Mouse (Mus musculus) heart, embryonic 16.5 days (tissue): Measurements from ENCODE around the gene Ankrd55. TPM values are rescaled to one million over a fixed set of nuclear protein-coding genes. Genes with fewer than 3 reads are reported as not detected.

ENCODE experiments used
- ATAC-seq: fragments of 200-750 bp; cut with Nextera tagmentation; replicated peaks from 2 replicates; pipeline ENCODE4 v1.8.0; 2017; ENCODE audit warnings: moderate number of reproducible peaks; ENCODE audit not compliant: insufficient read depth, low FRiP score; ENCODE audit errors: extremely low read depth
- H3K27ac ChIP-seq: fragments of 300-500 bp; sonication (generic); 2 replicates; pipeline ENCODE4 v1.5.1; 2014; ENCODE audit warnings: mild to moderate bottlenecking, low read length, control low read depth, moderate library complexity
- H3K27me3 ChIP-seq: fragments of 300-500 bp; sonication (generic); 2 replicates; pipeline ENCODE4 v1.6.1; 2014; ENCODE audit warnings: low read length, mixed read lengths; ENCODE audit not compliant: control insufficient read depth, insufficient read depth
- H3K36me3 ChIP-seq: fragments of 300-500 bp; sonication (generic); 2 replicates; pipeline ENCODE4 v1.6.1; 2014; ENCODE audit not compliant: control insufficient read depth, insufficient read depth
- H3K4me1 ChIP-seq: fragments of 300-500 bp; sonication (generic); 2 replicates; pipeline ENCODE4 v1.6.1; 2014; ENCODE audit warnings: low read length, mixed read lengths; ENCODE audit not compliant: control insufficient read depth, insufficient read depth
- H3K4me2 ChIP-seq: fragments of 300-500 bp; sonication (generic); 2 replicates; pipeline ENCODE4 v1.6.1; 2014; ENCODE audit warnings: low read depth, mild to moderate bottlenecking, control low read depth, low read length
- H3K4me3 ChIP-seq: fragments of 300-500 bp; sonication (generic); 2 replicates; pipeline ENCODE4 v1.5.1; 2014; ENCODE audit warnings: mild to moderate bottlenecking, control low read depth, low read length
- H3K9ac ChIP-seq: fragments of 300-500 bp; sonication (generic); 2 replicates; pipeline ENCODE4 v1.6.1; 2014; ENCODE audit warnings: low read length, control low read depth
- H3K9me3 ChIP-seq: fragments of 300-500 bp; sonication (generic); replicated peaks from 2 replicates; pipeline ENCODE4 v1.6.1; 2016; ENCODE audit warnings: low read length; ENCODE audit not compliant: control insufficient read depth
- WGBS: fragments of 180-500 bp; shearing (Covaris S2); extraction: QIAGEN DNeasy Blood & Tissue Kit; methylation state at CpG from one replicate; pipeline ENCODE4 v1.1.7; 2014; 5-methylcytosine and 5-hydroxymethylcytosine counted together
- polyA plus RNA-seq: library from polyadenylated mRNA; unstranded; fragments of >200 nt; fragmentation: Nextera tagmentation; extraction: Ambion mirVana; gene quantifications from 2 replicates; pipeline ENCODE4 v1.2.1, GENCODE M21; 2015

Ankrd55 gene
- polyA plus RNA-seq, 1 experiment from 2014 or later, result 0.32 TPM

DNA sequence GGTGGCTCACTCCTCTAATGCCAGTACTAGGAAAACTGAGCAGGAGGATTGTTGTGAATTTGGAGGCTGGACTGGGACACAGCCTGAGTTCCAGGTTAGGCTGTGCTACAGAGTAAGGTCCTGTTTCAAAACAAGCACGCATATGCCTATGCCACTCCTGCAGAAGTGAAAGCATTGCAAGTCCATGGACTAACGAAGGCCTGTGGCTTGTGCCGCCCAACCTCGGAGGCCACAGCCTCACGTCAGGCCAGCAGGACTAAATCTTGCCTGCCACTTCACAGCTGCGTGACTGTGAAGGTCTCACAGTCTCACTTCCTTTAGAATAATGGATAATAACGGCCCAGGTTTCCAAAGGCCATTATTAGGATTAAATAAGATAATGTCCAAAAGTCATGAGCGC, 125.4 kb downstream of the Ankrd55 start:
- WGBS, result 79% methylated on average over 8 of the region's 8 CpGs
- no peak overlapping the region for H3K4me3 ChIP-seq
- ATAC-seq, result no peak
- peaks cover 11% of the 10 kb centered on the region for H3K4me1 ChIP-seq
- no peaks in the 10 kb centered on the region for H3K36me3 ChIP-seq
- H3K9me3 ChIP-seq, result no peaks in the 10 kb centered on the region
- no peak overlapping the region for H3K27ac ChIP-seq
- H3K4me2 ChIP-seq, result no peak overlapping the region
- H3K27me3 ChIP-seq, result no peaks in the 10 kb centered on the region
- H3K9ac ChIP-seq, result no peak overlapping the region

DNA sequence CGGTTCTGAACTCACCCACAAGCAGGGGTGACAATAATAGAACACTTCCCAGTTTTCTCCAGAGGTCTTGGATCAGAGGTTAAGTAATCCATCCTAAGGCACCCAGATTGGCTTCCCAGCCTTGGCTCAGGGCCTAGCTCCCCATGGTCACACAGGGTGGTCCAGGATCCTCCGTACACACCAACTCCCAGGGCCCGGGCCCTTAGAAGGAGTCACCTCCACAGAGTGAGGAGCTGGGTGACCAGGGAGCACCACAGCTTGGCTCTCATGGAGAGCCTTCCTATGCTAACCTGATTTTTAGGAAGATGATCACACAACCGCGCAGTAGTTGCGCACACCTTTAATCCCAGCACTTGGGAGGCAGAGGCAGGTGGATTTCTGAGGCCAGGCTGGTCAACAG, 127.6 kb downstream of the Ankrd55 start:
- H3K36me3 ChIP-seq, result no peaks in the 10 kb centered on the region
- WGBS, result 77% methylated on average over 6 of the region's 6 CpGs
- H3K9ac ChIP-seq, result no peak overlapping the region
- H3K4me3 ChIP-seq, result no peak overlapping the region
- no peak for ATAC-seq
- peaks cover 11% of the 10 kb centered on the region for H3K4me1 ChIP-seq
- no peaks in the 10 kb centered on the region for H3K9me3 ChIP-seq
- 0 out of 2 replicates have a peak overlapping the region, but pooled peaks have one; percentile 34 for H3K27ac ChIP-seq
- no peak overlapping the region for H3K4me2 ChIP-seq
- no peaks in the 10 kb centered on the region for H3K27me3 ChIP-seq

GRCm38 (mm10) chr13:112416410-112417162, 128.3 kb downstream of the Ankrd55 start:
- Histone ChIP-seq H3K36me3 (no peaks in the 10 kb centered on the region), H3K27me3 (no peaks in the 10 kb centered on the region), H3K4me1 (peaks cover 11% of the 10 kb centered on the region), H3K9ac (no peak overlapping the region), H3K9me3 (no peaks in the 10 kb centered on the region), H3K27ac (peak overlapping the region; percentile 56; the same call in 1 of the 2 replicates), H3K4me3 (no peak overlapping the region), H3K4me2 (peak overlapping the region; percentile 45; the same call in 1 of the 2 replicates)
- WGBS, result 28% methylated on average over 8 of the region's 8 CpGs
- 0 out of 2 replicates have a peak, but pooled peaks have one; percentile 30 for ATAC-seq

DNA sequence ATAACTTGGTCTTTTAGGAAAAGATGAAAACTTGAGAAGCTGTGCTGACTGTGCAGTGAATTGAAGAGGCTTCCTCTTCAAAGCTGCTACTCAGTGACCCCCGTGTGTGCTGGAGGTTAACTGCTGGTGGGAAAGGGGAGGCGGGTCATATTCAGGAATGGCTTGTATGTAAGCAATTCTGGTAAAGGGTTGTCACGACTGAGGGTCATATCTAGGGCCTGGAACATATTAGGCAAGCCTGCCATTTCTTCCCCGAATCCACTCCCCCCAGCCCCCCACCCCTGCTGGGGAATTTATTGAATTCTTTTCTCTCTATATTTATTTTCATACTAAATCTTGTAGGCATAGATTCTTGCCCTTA, 128.9 kb downstream of the Ankrd55 start:
- WGBS, result 38% methylated on average over 4 of the region's 4 CpGs
- no peak for ATAC-seq
- H3K9ac ChIP-seq, result no peak overlapping the region
- peak overlapping the region; percentile 56; the same call in 1 of the 2 replicates for H3K27ac ChIP-seq
- H3K4me2 ChIP-seq, result no peak overlapping the region
- no peaks in the 10 kb centered on the region for H3K9me3 ChIP-seq
- no peak overlapping the region for H3K4me3 ChIP-seq
- H3K27me3 ChIP-seq, result no peaks in the 10 kb centered on the region
- no peaks in the 10 kb centered on the region for H3K36me3 ChIP-seq
- peaks cover 11% of the 10 kb centered on the region for H3K4me1 ChIP-seq

GRCm38 (mm10) chr13:112417861-112418423, 129.7 kb downstream of the Ankrd55 start:
- no peak overlapping the region for H3K9ac ChIP-seq
- no peaks in the 10 kb centered on the region for H3K36me3 ChIP-seq
- no peak for ATAC-seq
- 55% methylated on average over 2 of the region's 2 CpGs for WGBS
- no peak overlapping the region for H3K4me3 ChIP-seq
- peaks cover 11% of the 10 kb centered on the region for H3K4me1 ChIP-seq
- no peak overlapping the region for H3K4me2 ChIP-seq
- no peaks in the 10 kb centered on the region for H3K9me3 ChIP-seq
- H3K27ac ChIP-seq, result no peak overlapping the region
- no peaks in the 10 kb centered on the region for H3K27me3 ChIP-seq

DNA sequence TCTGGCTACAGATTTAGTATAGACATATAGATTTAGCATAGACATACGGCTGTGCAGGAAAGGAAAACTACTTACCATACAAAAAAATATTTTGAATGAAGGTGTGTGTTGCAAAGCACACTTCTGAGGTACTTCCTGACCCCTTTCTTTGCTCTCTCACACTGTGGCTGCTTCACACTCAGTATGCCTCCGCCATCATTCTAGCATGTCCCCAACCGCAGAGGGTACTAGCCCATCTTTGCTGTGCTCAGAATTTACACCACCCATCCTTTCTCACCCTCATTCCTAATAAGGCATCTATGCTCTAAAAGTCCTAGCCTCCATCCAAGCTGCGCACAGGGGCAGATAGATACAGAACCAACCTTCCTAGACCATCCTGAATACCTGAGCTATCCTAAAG, 130.3 kb downstream of the Ankrd55 start:
- no peak overlapping the region for H3K27ac ChIP-seq
- no peak overlapping the region for H3K4me2 ChIP-seq
- no peak overlapping the region for H3K4me3 ChIP-seq
- H3K27me3 ChIP-seq, result no peaks in the 10 kb centered on the region
- peaks cover 11% of the 10 kb centered on the region for H3K4me1 ChIP-seq
- 89% methylated on average over 4 of the region's 4 CpGs for WGBS
- H3K9me3 ChIP-seq, result no peaks in the 10 kb centered on the region
- no peaks in the 10 kb centered on the region for H3K36me3 ChIP-seq
- H3K9ac ChIP-seq, result no peak overlapping the region
- 0 out of 2 replicates have a peak, but pooled peaks have one; percentile 30 for ATAC-seq

GRCm38 (mm10) chr13:112424212-112424611, 136.0 kb downstream of the Ankrd55 start:
- H3K4me3 ChIP-seq, result no peak overlapping the region
- ATAC-seq, result no peak; the same call in 1 of the 2 replicates
- peak overlapping the region; percentile 47; the same call in 1 of the 2 replicates for H3K4me2 ChIP-seq
- H3K27ac ChIP-seq, result peak overlapping the region; percentile 93
- no peak overlapping the region for H3K9ac ChIP-seq
- no peaks in the 10 kb centered on the region for H3K27me3 ChIP-seq
- H3K36me3 ChIP-seq, result no peaks in the 10 kb centered on the region
- 59% methylated on average over 2 of the region's 2 CpGs for WGBS
- H3K9me3 ChIP-seq, result no peaks in the 10 kb centered on the region
- peaks cover 28% of the 10 kb centered on the region for H3K4me1 ChIP-seq

- no peaks in the 10 kb centered on the region for H3K27me3 ChIP-seq
- peaks cover 28% of the 10 kb centered on the region for H3K4me1 ChIP-seq
- H3K4me2 ChIP-seq, result peak overlapping the region; percentile 47
- no peaks in the 10 kb centered on the region for H3K36me3 ChIP-seq
- no peak overlapping the region for H3K4me3 ChIP-seq
- H3K27ac ChIP-seq, result peak overlapping the region; percentile 93
- ATAC-seq, result peak; percentile 56
- no peaks in the 10 kb centered on the region for H3K9me3 ChIP-seq
- WGBS, result 31% methylated on average over 7 of the region's 7 CpGs
- no peak overlapping the region for H3K9ac ChIP-seq
These were observed 136.4 kb downstream of the Ankrd55 start for GRCm38 (mm10) chr13:112424635-112425034.

- peak overlapping the region; percentile 52 for H3K9ac ChIP-seq
- H3K4me3 ChIP-seq, result 0 out of 2 replicates have a peak overlapping the region, but pooled peaks have one; percentile 7
- no peaks in the 10 kb centered on the region for H3K9me3 ChIP-seq
- H3K4me1 ChIP-seq, result peaks cover 28% of the 10 kb centered on the region
- no peaks in the 10 kb centered on the region for H3K27me3 ChIP-seq
- peak overlapping the region; percentile 47 for H3K4me2 ChIP-seq
- WGBS, result 15% methylated on average over 8 of the region's 8 CpGs
- ATAC-seq, result peak; percentile 71
- H3K36me3 ChIP-seq, result no peaks in the 10 kb centered on the region
- H3K27ac ChIP-seq, result peak overlapping the region; percentile 93
These were observed 137.0 kb downstream of the Ankrd55 start for GRCm38 (mm10) chr13:112425181-112425654.
